Mouse (Mus musculus): ENCODE data around the gene Trp53i11.

DNA sequence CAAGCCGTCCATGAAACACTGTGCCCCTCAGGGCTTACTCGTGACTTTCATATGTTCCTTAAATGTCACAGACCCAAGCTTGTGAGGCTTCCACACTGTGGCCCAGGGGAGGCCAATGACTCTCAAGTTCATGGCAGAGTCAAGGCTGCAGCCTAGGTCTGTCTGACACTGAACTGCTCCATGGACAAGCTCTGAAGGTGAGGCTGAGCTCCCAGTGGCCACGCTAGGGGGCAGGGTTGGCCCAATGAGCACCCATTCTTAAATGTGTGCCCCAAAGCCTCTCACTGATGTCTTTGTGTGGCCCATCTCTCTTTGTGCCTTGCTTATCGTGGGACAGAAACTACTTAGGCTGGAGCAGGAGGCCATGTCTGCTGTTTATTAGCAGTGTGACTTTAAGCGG is 33.1 kb downstream of the Trp53i11 start:
- TF ChIP-seq RAD21 (IDR thresholded peaks at IDR 0.05; ENCODE audit: low read depth, low read length) (peak; percentile 14; the same call in 1 of the 2 replicates), ZMIZ1 (IDR thresholded peaks at IDR 0.05; ENCODE audit: low read depth, low read length) (no peak)
